Mouse (Mus musculus) embryonic fibroblast, embryonic 13.5 days (primary cell): ENCODE measurements around the gene Slc7a1. TPM values are rescaled to one million over a fixed set of nuclear protein-coding genes. Genes with fewer than 3 reads are reported as not detected.

Experiments
- H3K27ac ChIP-seq: 2 replicates; pipeline ENCODE4 v1.5.1; 2012; ENCODE audit warnings: low read length, control low read depth, inconsistent platforms; ENCODE audit not compliant: insufficient read depth
- H3K4me1 ChIP-seq: 2 replicates; pipeline ENCODE4 v1.6.1; 2011; ENCODE audit warnings: low read length; ENCODE audit not compliant: control insufficient read depth, insufficient read depth
- H3K4me3 ChIP-seq: 2 replicates; pipeline ENCODE4 v1.5.1; 2011; ENCODE audit warnings: mild to moderate bottlenecking, control low read depth, low read length; ENCODE audit not compliant: insufficient read depth
- CTCF ChIP-seq: IDR thresholded peaks from 2 replicates; pipeline ENCODE4 v1.5.1; 2011; ENCODE audit warnings: mild to moderate bottlenecking, control low read depth, low read length, moderate library complexity, borderline replicate concordance; ENCODE audit not compliant: insufficient read depth
- POLR2A ChIP-seq: IDR thresholded peaks from 2 replicates; pipeline ENCODE4 v1.6.1; 2011; ENCODE audit warnings: low read depth, mild to moderate bottlenecking, control low read depth, low read length, moderate library complexity
- polyA plus RNA-seq: library from polyadenylated mRNA; stranded (reverse); fragments of >200 nt; gene quantifications from 2 replicates; pipeline ENCODE4 v1.2.4, GENCODE M21; 2011; ENCODE audit warnings: low read depth; ENCODE audit not compliant: missing spikeins, insufficient read length

Slc7a1 gene
- 61.1 and 63.0 TPM in 2 replicates for polyA plus RNA-seq

- Histone ChIP-seq H3K4me3 (peak within 1 kb of the TSS; percentile 76), H3K27ac (peak within 1 kb of the TSS; percentile 61), H3K4me1 (0 out of 2 replicates have a peak, but pooled peaks cover 2% of the 10 kb centered on the region)
- peak; percentile 81 for TF ChIP-seq POLR2A
- no peak for TF ChIP-seq CTCF
Measured at GRCm38 (mm10) chr5:148399660-148400443, at the start of gene Slc7a1. Gene Slc7a1, minus strand, starts transcription at chr5:148399904.

GRCm38 (mm10) chr5:148444974-148445373 lies 45.3 kb upstream of the Slc7a1 start:
- Histone ChIP-seq H3K4me3 (no peak overlapping the region), H3K27ac (no peak overlapping the region), H3K4me1 (peaks cover 11% of the 10 kb centered on the region)
- TF ChIP-seq POLR2A (no peak), CTCF (no peak)

- H3K4me1 ChIP-seq: peaks cover 11% of the 10 kb centered on the region
- H3K4me3 ChIP-seq: no peak overlapping the region
- TF ChIP-seq POLR2A (no peak), CTCF (no peak)
- peak overlapping the region; percentile 35 for H3K27ac ChIP-seq
Measured at GRCm38 (mm10) chr5:148443734-148444133, 44.0 kb upstream of the Slc7a1 start.

GRCm38 (mm10) chr5:148435660-148436059 lies 36.0 kb upstream of the Slc7a1 start:
- TF ChIP-seq POLR2A (no peak), CTCF (no peak)
- H3K27ac ChIP-seq: no peak overlapping the region

GRCm38 (mm10) chr5:148432121-148432520 lies 32.4 kb upstream of the Slc7a1 start:
- TF ChIP-seq POLR2A (no peak), CTCF (no peak)
- Histone ChIP-seq H3K4me1 (no peaks in the 10 kb centered on the region), H3K4me3 (no peak overlapping the region), H3K27ac (no peak overlapping the region)

More at GRCm38 (mm10) chr5:148435660-148436059, 36.0 kb upstream of the Slc7a1 start:
- H3K4me1 ChIP-seq: no peaks in the 10 kb centered on the region
- H3K4me3 ChIP-seq: no peak overlapping the region

GRCm38 (mm10) chr5:148428846-148429245 lies 29.1 kb upstream of the Slc7a1 start:
- TF ChIP-seq POLR2A: no peak
- no peak for TF ChIP-seq CTCF
- H3K4me1 ChIP-seq: 0 out of 2 replicates have a peak, but pooled peaks cover 6% of the 10 kb centered on the region
- no peak overlapping the region for H3K4me3 ChIP-seq
- H3K27ac ChIP-seq: no peak overlapping the region

- Histone ChIP-seq H3K4me3 (no peak overlapping the region), H3K4me1 (0 out of 2 replicates have a peak, but pooled peaks cover 6% of the 10 kb centered on the region), H3K27ac (no peak overlapping the region)
- TF ChIP-seq CTCF (no peak), POLR2A (no peak)
Measured at GRCm38 (mm10) chr5:148425136-148425535, 25.4 kb upstream of the Slc7a1 start.

GRCm38 (mm10) chr5:148421326-148421725 lies 21.6 kb upstream of the Slc7a1 start:
- TF ChIP-seq POLR2A: no peak
- Histone ChIP-seq H3K4me1 (0 out of 2 replicates have a peak, but pooled peaks cover 6% of the 10 kb centered on the region), H3K4me3 (no peak overlapping the region)

GRCm38 (mm10) chr5:148419112-148419526 lies 19.4 kb upstream of the Slc7a1 start:
- Histone ChIP-seq H3K4me1 (no peaks in the 10 kb centered on the region), H3K4me3 (no peak overlapping the region), H3K27ac (peak overlapping the region; percentile 72)
- no peak for TF ChIP-seq POLR2A
- TF ChIP-seq CTCF: no peak

More at GRCm38 (mm10) chr5:148421326-148421725, 21.6 kb upstream of the Slc7a1 start:
- no peak overlapping the region for H3K27ac ChIP-seq

- Histone ChIP-seq H3K4me3 (no peak overlapping the region), H3K27ac (no peak overlapping the region), H3K4me1 (no peaks in the 10 kb centered on the region)
- TF ChIP-seq POLR2A (no peak), CTCF (no peak)
Measured at GRCm38 (mm10) chr5:148418436-148418835, 18.7 kb upstream of the Slc7a1 start.

- no peak overlapping the region for H3K27ac ChIP-seq
- no peak overlapping the region for H3K4me3 ChIP-seq
- no peaks in the 10 kb centered on the region for H3K4me1 ChIP-seq
- TF ChIP-seq CTCF (no peak), POLR2A (no peak)
Measured at GRCm38 (mm10) chr5:148417756-148418155, 18.1 kb upstream of the Slc7a1 start.
